Mouse (Mus musculus) ES-Bruce4 (cell line): Measurements from ENCODE around the gene Osmr. TPM values are rescaled to one million over a fixed set of nuclear protein-coding genes. Genes with fewer than 3 reads are reported as not detected.

Experiments used
- H3K27ac ChIP-seq: 2 replicates; pipeline ENCODE4 v1.5.1; 2012; ENCODE audit warnings: low read length, inconsistent platforms; ENCODE audit not compliant: insufficient read depth
- H3K27me3 ChIP-seq: 2 replicates; pipeline ENCODE4 v1.6.1; 2012; ENCODE audit warnings: mild to moderate bottlenecking, low read length, inconsistent platforms; ENCODE audit not compliant: control insufficient read depth, poor library complexity, insufficient read depth, severe bottlenecking
- H3K36me3 ChIP-seq: 2 replicates; pipeline ENCODE4 v1.6.1; 2012; ENCODE audit warnings: inconsistent platforms, mild to moderate bottlenecking, low read length, moderate library complexity; ENCODE audit not compliant: control insufficient read depth, poor library complexity, insufficient read depth, severe bottlenecking
- H3K4me1 ChIP-seq: one replicate; pipeline ENCODE4 v1.8.1; 2011; ENCODE audit warnings: low read length; ENCODE audit not compliant: control insufficient read depth, insufficient read depth
- H3K4me3 ChIP-seq: 2 replicates; pipeline ENCODE4 v1.5.1; 2011; ENCODE audit warnings: low read depth, mild to moderate bottlenecking, low read length
- H3K9ac ChIP-seq: 2 replicates; pipeline ENCODE4 v1.6.1; 2012; ENCODE audit warnings: low read depth, mild to moderate bottlenecking, inconsistent platforms; ENCODE audit not compliant: poor library complexity, severe bottlenecking
- H3K9me3 ChIP-seq: replicated peaks from 2 replicates; pipeline ENCODE4 v1.6.1; 2012; ENCODE audit warnings: mild to moderate bottlenecking, low read length, inconsistent platforms; ENCODE audit not compliant: control insufficient read depth, poor library complexity, insufficient read depth, severe bottlenecking
- CTCF ChIP-seq: IDR thresholded peaks from one replicate; pipeline ENCODE4 v1.8.1; 2011; ENCODE audit warnings: low read depth, low read length
- EP300 ChIP-seq: IDR thresholded peaks from 2 replicates; pipeline ENCODE4 v1.6.1; 2011; ENCODE audit warnings: low read depth, low read length; ENCODE audit not compliant: insufficient read depth
- POLR2A ChIP-seq: IDR thresholded peaks from one replicate; pipeline ENCODE4 v1.8.1; 2011; ENCODE audit warnings: low read length; ENCODE audit not compliant: insufficient read depth
- polyA plus RNA-seq: library from polyadenylated mRNA; stranded (reverse); fragments of >200 nt; gene quantifications from 2 replicates; pipeline ENCODE4 v1.2.4, GENCODE M21; 2011; ENCODE audit warnings: low read depth; ENCODE audit not compliant: missing spikeins, insufficient read depth, insufficient read length

The Osmr gene
- polyA plus RNA-seq, 1 experiment: 1.4 TPM

- no peaks in the 10 kb centered on the region; the same call in 1 of the 2 replicates for H3K27me3 ChIP-seq
- TF ChIP-seq POLR2A (no peak), CTCF (no peak), EP300 (no peak)
- no peaks in the 10 kb centered on the region for H3K9me3 ChIP-seq
- peaks cover 2% of the 10 kb centered on the region for H3K4me1 ChIP-seq
- H3K27ac ChIP-seq: no peak overlapping the region
- no peak overlapping the region for H3K4me3 ChIP-seq
- no peaks in the 10 kb centered on the region for H3K36me3 ChIP-seq
- no peak overlapping the region for H3K9ac ChIP-seq
These were observed 3.0 kb downstream of the Osmr start for GRCm38 (mm10) chr15:6871621-6872359.

DNA sequence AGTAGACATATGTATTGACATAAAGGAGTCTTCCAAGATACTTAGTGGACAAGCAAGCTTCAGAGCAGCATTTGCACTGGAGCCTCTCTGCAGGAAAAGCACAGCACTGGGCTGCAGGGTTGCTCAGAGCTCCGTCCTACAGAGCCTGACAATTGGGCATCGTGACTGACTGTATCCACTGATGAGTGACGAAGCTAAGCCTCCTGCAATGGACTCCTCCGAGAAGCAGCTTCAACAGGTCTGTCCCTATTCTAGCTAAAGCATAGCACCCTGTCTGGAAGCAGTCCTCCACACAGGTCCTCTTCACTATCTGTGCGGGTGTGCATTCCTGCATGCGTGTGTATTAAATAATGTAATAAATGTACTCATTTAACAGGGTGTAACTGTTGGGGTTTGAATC, 7.9 kb downstream of the Osmr start:
- H3K27me3 ChIP-seq: no peaks in the 10 kb centered on the region; the same call in 1 of the 2 replicates
- no peak overlapping the region for H3K27ac ChIP-seq
- no peaks in the 10 kb centered on the region for H3K4me1 ChIP-seq
- TF ChIP-seq EP300 (no peak), POLR2A (no peak), CTCF (no peak)
- no peak overlapping the region for H3K9ac ChIP-seq
- no peak overlapping the region for H3K4me3 ChIP-seq
- H3K9me3 ChIP-seq: no peaks in the 10 kb centered on the region
- no peaks in the 10 kb centered on the region for H3K36me3 ChIP-seq

GRCm38 (mm10) chr15:6862125-6862524, 12.6 kb downstream of the Osmr start:
- Histone ChIP-seq H3K4me3 (no peak overlapping the region), H3K27ac (no peak overlapping the region), H3K9me3 (no peaks in the 10 kb centered on the region), H3K9ac (no peak overlapping the region), H3K4me1 (no peaks in the 10 kb centered on the region), H3K36me3 (no peaks in the 10 kb centered on the region), H3K27me3 (no peaks in the 10 kb centered on the region)
- TF ChIP-seq CTCF (no peak), POLR2A (no peak), EP300 (no peak)

- Histone ChIP-seq H3K36me3 (no peaks in the 10 kb centered on the region), H3K27me3 (no peaks in the 10 kb centered on the region), H3K4me1 (no peaks in the 10 kb centered on the region), H3K4me3 (no peak overlapping the region), H3K27ac (no peak overlapping the region), H3K9ac (no peak overlapping the region), H3K9me3 (no peaks in the 10 kb centered on the region)
- TF ChIP-seq POLR2A (no peak), CTCF (no peak), EP300 (no peak)
These were observed 13.2 kb downstream of the Osmr start for GRCm38 (mm10) chr15:6861617-6862016.

- TF ChIP-seq CTCF (no peak), POLR2A (no peak), EP300 (no peak)
- Histone ChIP-seq H3K4me1 (no peaks in the 10 kb centered on the region), H3K27ac (no peak overlapping the region), H3K9ac (no peak overlapping the region), H3K9me3 (no peaks in the 10 kb centered on the region), H3K27me3 (no peaks in the 10 kb centered on the region), H3K4me3 (no peak overlapping the region), H3K36me3 (no peaks in the 10 kb centered on the region)
These were observed 15.0 kb downstream of the Osmr start for GRCm38 (mm10) chr15:6859781-6860180.

DNA sequence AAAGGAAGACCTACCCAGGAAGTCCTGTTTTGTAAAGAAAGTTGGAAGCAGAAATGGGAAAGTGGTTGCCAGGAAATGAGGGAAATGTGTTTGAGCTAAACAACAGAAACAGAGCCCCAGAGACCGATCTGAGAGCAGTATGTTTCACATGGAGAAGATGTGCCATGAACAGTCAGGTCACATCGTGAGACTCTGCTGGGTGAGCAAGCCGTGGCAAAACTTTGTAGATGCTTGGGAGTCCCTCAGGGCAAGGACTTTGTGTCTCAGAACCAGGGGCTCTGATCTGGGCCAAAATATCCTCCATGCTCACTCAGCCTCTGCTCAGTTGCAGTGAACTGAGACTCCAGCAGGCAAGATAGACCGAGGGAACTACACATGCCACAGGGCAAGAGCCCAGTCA, 15.9 kb downstream of the Osmr start:
- Histone ChIP-seq H3K9ac (no peak overlapping the region), H3K27ac (no peak overlapping the region), H3K36me3 (no peaks in the 10 kb centered on the region), H3K9me3 (no peaks in the 10 kb centered on the region), H3K4me1 (no peaks in the 10 kb centered on the region), H3K27me3 (no peaks in the 10 kb centered on the region), H3K4me3 (no peak overlapping the region)
- TF ChIP-seq EP300: no peak
- no peak for TF ChIP-seq POLR2A
- no peak for TF ChIP-seq CTCF
